Mouse (Mus musculus): ENCODE data around the gene Pcyt2. TPM values are rescaled to one million over a fixed set of nuclear protein-coding genes. Genes with fewer than 3 reads are reported as not detected.

The Pcyt2 gene
- polyA plus RNA-seq, 1 experiment from 2014 or later, result 187 TPM

DNA sequence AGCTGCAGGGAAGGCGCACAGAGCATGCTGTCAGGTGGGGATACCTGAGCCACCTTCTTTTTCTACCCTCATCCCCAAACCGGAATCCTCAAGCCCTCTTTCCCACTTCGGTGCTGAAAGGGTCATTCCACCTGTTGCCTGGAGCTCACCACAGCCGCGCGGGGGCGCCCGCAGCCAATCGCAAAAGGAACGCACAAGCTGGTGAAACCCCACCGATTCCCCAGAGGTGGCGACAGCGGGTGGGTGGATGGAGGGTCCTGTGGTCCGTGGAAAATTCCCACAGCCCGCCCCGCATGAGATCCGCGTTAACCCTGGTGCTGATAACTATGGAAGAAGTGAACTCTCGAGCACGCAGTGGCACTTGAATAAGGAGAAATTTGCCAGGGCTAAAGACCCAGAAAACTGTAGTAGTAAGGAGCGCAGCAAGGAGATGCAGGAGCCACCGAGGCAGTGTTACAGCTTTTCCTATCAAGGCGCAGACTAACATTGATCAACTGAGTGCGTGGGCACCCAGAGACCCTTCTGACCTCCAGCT, 41.2 kb upstream of the Pcyt2 start:
- H3K27ac ChIP-seq (ENCODE audit: low read depth, low read length), result no peak overlapping the region
- H3K27me3 ChIP-seq (ENCODE audit: control insufficient read depth, insufficient read depth, low read length), result peaks cover 40% of the 10 kb centered on the region
- 3% methylated on average over 24 of the region's 24 CpGs for WGBS
- H3K4me1 ChIP-seq (ENCODE audit: control insufficient read depth, insufficient read depth, low read length), result peaks cover 15% of the 10 kb centered on the region
- H3K36me3 ChIP-seq (ENCODE audit: control insufficient read depth, insufficient read depth, low read length), result no peaks in the 10 kb centered on the region
- H3K9ac ChIP-seq (replicated peaks; ENCODE audit: low read depth, low read length), result no peak overlapping the region
- ATAC-seq (ENCODE audit: low read depth), result no peak
- no peak overlapping the region for H3K4me3 ChIP-seq (ENCODE audit: low read depth, low read length)
- H3K9me3 ChIP-seq (ENCODE audit: control insufficient read depth, low read length), result no peaks in the 10 kb centered on the region
- no peak overlapping the region for H3K4me2 ChIP-seq (ENCODE audit: low read depth, low read length)

GRCm38 (mm10) chr11:120657301-120657700, 39.6 kb upstream of the Pcyt2 start:
- Histone ChIP-seq H3K9ac (replicated peaks; ENCODE audit: low read depth, low read length) (no peak overlapping the region), H3K4me1 (ENCODE audit: control insufficient read depth, insufficient read depth, low read length) (peaks cover 15% of the 10 kb centered on the region), H3K27me3 (ENCODE audit: control insufficient read depth, insufficient read depth, low read length) (peaks cover 34% of the 10 kb centered on the region), H3K36me3 (ENCODE audit: control insufficient read depth, insufficient read depth, low read length) (no peaks in the 10 kb centered on the region), H3K27ac (ENCODE audit: low read depth, low read length) (no peak overlapping the region), H3K4me2 (ENCODE audit: low read depth, low read length) (no peak overlapping the region), H3K9me3 (ENCODE audit: control insufficient read depth, low read length) (no peaks in the 10 kb centered on the region), H3K4me3 (ENCODE audit: low read depth, low read length) (no peak overlapping the region)
- WGBS, result 92% methylated on average over 4 of the region's 4 CpGs
- ATAC-seq (ENCODE audit: low read depth), result no peak

GRCm38 (mm10) chr11:120654741-120655140, 37.0 kb upstream of the Pcyt2 start:
- 84% methylated on average over 3 of the region's 3 CpGs for WGBS
- H3K4me1 ChIP-seq (ENCODE audit: control insufficient read depth, insufficient read depth, low read length), result peaks cover 3% of the 10 kb centered on the region
- no peak overlapping the region for H3K9ac ChIP-seq (replicated peaks; ENCODE audit: low read depth, low read length)

DNA sequence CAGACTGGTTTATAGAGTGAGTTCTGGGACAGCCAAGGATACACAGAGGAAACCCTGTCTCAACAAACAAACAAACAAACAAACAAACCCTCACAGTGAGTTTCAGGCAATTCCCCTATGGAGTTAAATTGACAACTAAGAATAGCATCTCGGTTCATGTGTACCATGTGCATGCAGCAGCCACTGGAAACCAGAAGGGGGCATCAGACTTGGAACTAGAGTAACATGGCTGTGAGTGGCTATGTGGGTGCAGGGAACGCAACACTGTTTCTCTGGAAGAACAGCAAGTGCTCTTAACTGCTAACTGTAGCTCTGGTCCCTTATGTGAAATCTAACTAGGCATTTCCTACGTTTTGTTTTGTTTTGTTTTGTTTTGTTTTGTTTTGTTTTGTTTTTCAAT, 34.1 kb upstream of the Pcyt2 start:
- ATAC-seq (ENCODE audit: low read depth), result no peak
- no peaks in the 10 kb centered on the region for H3K9me3 ChIP-seq (ENCODE audit: control insufficient read depth, low read length)
- H3K36me3 ChIP-seq (ENCODE audit: control insufficient read depth, insufficient read depth, low read length), result no peaks in the 10 kb centered on the region
- H3K4me1 ChIP-seq (ENCODE audit: control insufficient read depth, insufficient read depth, low read length), result peaks cover 7% of the 10 kb centered on the region; the same call in 1 of the 2 replicates
- H3K27me3 ChIP-seq (ENCODE audit: control insufficient read depth, insufficient read depth, low read length), result no peaks in the 10 kb centered on the region
- no peak overlapping the region for H3K9ac ChIP-seq (replicated peaks; ENCODE audit: low read depth, low read length)
- no peak overlapping the region for H3K4me3 ChIP-seq (ENCODE audit: low read depth, low read length)
- H3K4me2 ChIP-seq (ENCODE audit: low read depth, low read length), result no peak overlapping the region
- no peak overlapping the region for H3K27ac ChIP-seq (ENCODE audit: low read depth, low read length)
- 79% methylated on average over 3 of the region's 3 CpGs for WGBS

More at GRCm38 (mm10) chr11:120654741-120655140, 37.0 kb upstream of the Pcyt2 start:
- no peak overlapping the region for H3K27ac ChIP-seq (ENCODE audit: low read depth, low read length)
- no peak overlapping the region for H3K4me2 ChIP-seq (ENCODE audit: low read depth, low read length)
- H3K36me3 ChIP-seq (ENCODE audit: control insufficient read depth, insufficient read depth, low read length), result no peaks in the 10 kb centered on the region
- no peak for ATAC-seq (ENCODE audit: low read depth)
- H3K4me3 ChIP-seq (ENCODE audit: low read depth, low read length), result no peak overlapping the region
- no peaks in the 10 kb centered on the region for H3K9me3 ChIP-seq (ENCODE audit: control insufficient read depth, low read length)
- peaks cover 14% of the 10 kb centered on the region for H3K27me3 ChIP-seq (ENCODE audit: control insufficient read depth, insufficient read depth, low read length)

DNA sequence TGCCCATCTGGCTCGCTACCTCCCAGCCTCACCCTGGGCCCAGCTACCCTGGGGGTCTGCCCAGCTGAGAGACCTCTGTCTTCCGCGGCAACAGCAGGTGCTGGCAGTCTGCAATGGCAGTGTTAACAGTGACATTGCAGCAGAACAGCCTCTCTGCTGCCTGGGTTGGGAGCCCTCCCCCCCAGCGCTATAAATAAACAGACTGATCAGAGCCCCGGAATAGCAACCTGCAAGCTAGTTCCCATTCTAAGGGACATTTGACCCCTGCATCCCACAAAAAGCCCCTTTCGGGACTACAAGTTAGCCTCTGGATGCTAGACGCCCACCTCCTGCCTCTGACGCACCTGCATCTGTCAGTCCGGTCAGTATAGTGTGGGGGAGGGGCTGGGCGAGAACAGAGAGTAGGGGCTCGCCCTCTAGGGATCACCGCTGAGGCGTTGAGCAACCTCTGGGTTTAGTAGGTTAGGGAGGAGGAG, 30.3 kb upstream of the Pcyt2 start, which contains the start of gene Myadml2:
Myadml2 (minus strand) TSS at position 158 of the 476 bp plus-strand sequence.
- Histone ChIP-seq H3K9me3 (ENCODE audit: control insufficient read depth, low read length) (no peaks in the 10 kb centered on the region), H3K36me3 (ENCODE audit: control insufficient read depth, insufficient read depth, low read length) (no peaks in the 10 kb centered on the region), H3K4me1 (ENCODE audit: control insufficient read depth, insufficient read depth, low read length) (peaks cover 12% of the 10 kb centered on the region; the same call in 1 of the 2 replicates), H3K27ac (ENCODE audit: low read depth, low read length) (no peak within 1 kb of the TSS), H3K9ac (replicated peaks; ENCODE audit: low read depth, low read length) (peak within 1 kb of the TSS; percentile 42; the same call in 1 of the 2 replicates), H3K4me3 (ENCODE audit: low read depth, low read length) (peak within 1 kb of the TSS; percentile 16; the same call in 1 of the 2 replicates), H3K27me3 (ENCODE audit: control insufficient read depth, insufficient read depth, low read length) (no peaks in the 10 kb centered on the region), H3K4me2 (ENCODE audit: low read depth, low read length) (peak within 1 kb of the TSS; percentile 50)
- no peak for ATAC-seq (ENCODE audit: low read depth)
- 2% methylated on average over 13 of the region's 13 CpGs for WGBS

DNA sequence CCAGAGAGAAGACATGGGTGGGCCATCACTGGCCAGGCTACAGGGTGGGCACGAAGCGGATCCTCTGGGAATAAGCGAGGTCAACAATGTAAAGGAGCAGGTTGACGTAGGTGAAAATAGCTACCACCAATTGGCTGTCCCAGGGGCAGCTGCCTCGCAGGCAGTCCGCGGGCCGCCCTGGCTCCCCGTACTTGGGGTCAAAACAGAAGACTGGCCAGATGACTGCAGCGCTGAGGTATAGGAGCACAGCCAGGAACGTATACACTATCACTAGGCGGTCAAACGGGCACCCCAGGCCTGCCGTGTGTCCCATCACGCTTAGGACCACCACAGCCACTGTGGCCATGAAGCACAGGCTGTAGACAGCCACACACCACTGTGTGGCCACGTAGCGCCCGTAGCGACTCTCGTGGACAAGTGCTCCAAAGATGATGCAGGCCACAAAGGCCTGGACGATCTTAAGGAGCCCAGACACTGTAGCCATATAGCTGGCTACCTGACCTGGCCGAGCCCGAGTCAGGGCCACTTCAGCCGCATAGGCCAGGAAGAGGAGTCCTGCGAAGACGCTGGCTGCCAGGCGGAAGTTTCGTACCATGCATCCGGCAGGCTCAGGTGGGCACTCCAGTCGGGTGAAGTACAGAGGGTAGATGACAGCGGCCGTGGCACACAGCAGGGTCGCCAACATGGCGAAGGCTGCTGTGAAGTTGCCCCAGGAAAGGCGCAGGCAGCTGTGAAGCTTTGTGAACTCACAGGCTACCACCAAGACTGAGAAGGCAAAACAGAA, 29.5 kb upstream of the Pcyt2 start:
- H3K4me3 ChIP-seq (ENCODE audit: low read depth, low read length), result no peak overlapping the region
- peak overlapping the region; percentile 50; the same call in 1 of the 2 replicates for H3K4me2 ChIP-seq (ENCODE audit: low read depth, low read length)
- WGBS, result 83% methylated on average over 35 of the region's 35 CpGs

GRCm38 (mm10) chr11:120643601-120643987, 25.9 kb upstream of the Pcyt2 start, which contains the start of gene Pycr1:
Gene Pycr1 (minus strand): TSS chr11:120643769.
- Histone ChIP-seq H3K9me3 (ENCODE audit: control insufficient read depth, low read length) (no peaks in the 10 kb centered on the region), H3K9ac (replicated peaks; ENCODE audit: low read depth, low read length) (peak within 1 kb of the TSS; percentile 74), H3K4me1 (ENCODE audit: control insufficient read depth, insufficient read depth, low read length) (peaks cover 17% of the 10 kb centered on the region; the same call in 1 of the 2 replicates), H3K4me3 (ENCODE audit: low read depth, low read length) (peak within 1 kb of the TSS; percentile 39), H3K4me2 (ENCODE audit: low read depth, low read length) (peak within 1 kb of the TSS; percentile 94), H3K36me3 (ENCODE audit: control insufficient read depth, insufficient read depth, low read length) (no peaks in the 10 kb centered on the region), H3K27me3 (ENCODE audit: control insufficient read depth, insufficient read depth, low read length) (no peaks in the 10 kb centered on the region), H3K27ac (ENCODE audit: low read depth, low read length) (peak within 1 kb of the TSS; percentile 30; the same call in 1 of the 2 replicates)
- 0% methylated on average over 15 of the region's 15 CpGs for WGBS
- ATAC-seq (ENCODE audit: low read depth), result peak; percentile 99

More for the DNA sequence above, 29.5 kb upstream of the Pcyt2 start:
- H3K9me3 ChIP-seq (ENCODE audit: control insufficient read depth, low read length), result no peaks in the 10 kb centered on the region
- H3K27me3 ChIP-seq (ENCODE audit: control insufficient read depth, insufficient read depth, low read length), result no peaks in the 10 kb centered on the region
- H3K4me1 ChIP-seq (ENCODE audit: control insufficient read depth, insufficient read depth, low read length), result peaks cover 17% of the 10 kb centered on the region; the same call in 1 of the 2 replicates
- ATAC-seq (ENCODE audit: low read depth), result no peak
- no peaks in the 10 kb centered on the region for H3K36me3 ChIP-seq (ENCODE audit: control insufficient read depth, insufficient read depth, low read length)
- H3K9ac ChIP-seq (replicated peaks; ENCODE audit: low read depth, low read length), result no peak overlapping the region
- H3K27ac ChIP-seq (ENCODE audit: low read depth, low read length), result no peak overlapping the region

- H3K4me3 ChIP-seq (ENCODE audit: low read depth, low read length), result peak overlapping the region; percentile 39
- peak overlapping the region; percentile 30; the same call in 1 of the 2 replicates for H3K27ac ChIP-seq (ENCODE audit: low read depth, low read length)
- peak overlapping the region; percentile 74 for H3K9ac ChIP-seq (replicated peaks; ENCODE audit: low read depth, low read length)
- H3K27me3 ChIP-seq (ENCODE audit: control insufficient read depth, insufficient read depth, low read length), result no peaks in the 10 kb centered on the region
- under 1% methylated on average over 18 of the region's 18 CpGs for WGBS
- ATAC-seq (ENCODE audit: low read depth), result peak; percentile 52
- no peaks in the 10 kb centered on the region for H3K36me3 ChIP-seq (ENCODE audit: control insufficient read depth, insufficient read depth, low read length)
- peaks cover 14% of the 10 kb centered on the region; the same call in 1 of the 2 replicates for H3K4me1 ChIP-seq (ENCODE audit: control insufficient read depth, insufficient read depth, low read length)
- H3K4me2 ChIP-seq (ENCODE audit: low read depth, low read length), result peak overlapping the region; percentile 94
- no peaks in the 10 kb centered on the region for H3K9me3 ChIP-seq (ENCODE audit: control insufficient read depth, low read length)
These were observed 25.3 kb upstream of the Pcyt2 start for GRCm38 (mm10) chr11:120642939-120643600.
